Mouse (Mus musculus) T-cell, adult 2 months (primary cell): ENCODE results near the gene Nup43.
"Not testable (repeated sequence)": the region's sequence is repeated elsewhere in the genome, so short reads cannot be mapped to it uniquely, and the experiment has no call there.

ENCODE experiments used
- DNase-seq: peaks from one replicate; pipeline ENCODE4 v3.0.0; 2022; ENCODE audit warnings: low spot score

Gene Nup43

DNA sequence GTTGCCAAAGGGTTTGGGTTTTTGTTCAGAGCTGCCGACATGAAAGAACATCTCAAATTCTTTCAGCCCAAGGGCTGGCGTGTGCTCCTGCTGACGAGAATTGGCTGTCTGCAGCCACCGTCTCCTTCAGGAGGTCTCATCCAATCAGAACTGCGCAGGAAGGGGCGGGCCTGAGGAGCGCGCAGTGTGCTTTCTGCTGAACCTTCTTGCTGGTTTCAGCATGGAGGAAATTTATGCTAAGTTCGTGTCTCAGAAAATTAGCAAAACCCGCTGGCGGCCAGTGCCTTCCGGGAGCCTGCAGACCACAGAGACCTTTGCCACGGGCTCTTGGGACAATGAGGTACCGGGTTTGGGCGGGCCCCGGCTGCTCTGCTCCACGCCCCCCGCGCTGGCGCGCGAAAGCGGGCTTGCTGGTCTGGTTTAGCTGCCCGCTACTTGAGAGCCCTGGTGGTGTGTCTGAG lies at the start of gene Nup43:
Gene Nup43 (plus strand): TSS at position 162 of the 461 bp plus-strand sequence.
- DNase-seq, result peak; percentile 88

DNA sequence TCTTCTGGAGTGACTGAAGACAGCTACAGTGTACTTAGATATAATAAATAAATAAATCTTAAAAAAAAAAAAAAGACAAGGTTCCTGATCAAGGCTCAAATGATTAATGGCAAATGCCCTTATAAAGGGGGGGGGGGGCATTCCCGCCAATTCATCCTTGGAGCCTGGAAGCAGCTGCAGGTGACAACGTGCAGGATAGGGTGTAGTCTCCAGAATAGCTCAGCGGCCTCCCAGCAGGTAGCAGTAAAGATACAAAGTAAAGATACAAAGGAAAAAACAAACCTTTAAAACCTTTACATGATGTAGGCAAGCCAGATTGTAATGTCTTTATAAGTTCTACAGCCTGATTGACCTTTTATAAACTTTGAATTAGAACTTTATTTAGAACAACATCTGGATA lies 49.7 kb upstream of the Nup43 start:
- DNase-seq, result not testable (repeated sequence)

GRCm38 (mm10) chr10:7619821-7620241 lies 47.5 kb upstream of the Nup43 start:
- DNase-seq, result no peak

GRCm38 (mm10) chr10:7620723-7621122 lies 46.6 kb upstream of the Nup43 start:
- DNase-seq, result no peak

DNA sequence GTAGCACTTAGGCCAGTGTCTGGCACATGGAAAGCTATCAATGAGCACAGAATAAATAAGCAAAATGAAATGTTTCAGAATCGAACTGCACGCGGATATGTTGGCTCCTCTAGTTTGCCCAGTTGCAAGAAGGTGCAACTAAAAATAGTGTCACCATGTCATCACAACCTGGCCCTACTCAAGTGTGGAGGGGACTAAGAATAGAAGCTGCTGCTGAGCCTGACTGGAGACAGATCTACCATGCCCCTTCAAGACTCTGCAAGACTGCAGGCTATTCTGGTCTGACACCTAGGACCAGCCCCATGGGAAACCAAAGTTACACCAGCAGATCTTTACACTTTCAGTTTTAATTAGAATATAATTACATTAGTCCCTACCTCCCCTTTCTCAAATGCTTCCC lies 44.9 kb upstream of the Nup43 start:
- no peak for DNase-seq

- DNase-seq, result no peak
Observed at GRCm38 (mm10) chr10:7623861-7624518, 43.3 kb upstream of the Nup43 start.

DNA sequence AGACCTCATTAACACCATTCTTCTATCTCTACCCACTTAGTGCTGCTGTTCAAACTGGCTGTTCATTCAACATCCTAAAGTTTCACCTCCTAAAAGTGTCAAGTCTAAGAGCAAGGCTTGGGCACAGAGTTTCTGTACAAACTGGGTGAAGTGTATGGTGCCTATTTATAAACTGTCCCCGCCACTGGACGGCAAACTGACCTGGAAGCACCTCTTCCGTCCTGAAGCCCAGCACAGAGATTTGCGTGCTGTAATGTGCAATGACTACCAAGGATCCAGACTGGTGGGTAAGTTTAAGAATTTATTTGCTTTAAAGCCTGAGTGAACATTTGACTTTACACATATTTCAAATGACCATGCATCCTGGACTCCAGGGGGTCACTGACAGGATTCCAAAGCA lies 38.2 kb upstream of the Nup43 start:
- no peak for DNase-seq

DNA sequence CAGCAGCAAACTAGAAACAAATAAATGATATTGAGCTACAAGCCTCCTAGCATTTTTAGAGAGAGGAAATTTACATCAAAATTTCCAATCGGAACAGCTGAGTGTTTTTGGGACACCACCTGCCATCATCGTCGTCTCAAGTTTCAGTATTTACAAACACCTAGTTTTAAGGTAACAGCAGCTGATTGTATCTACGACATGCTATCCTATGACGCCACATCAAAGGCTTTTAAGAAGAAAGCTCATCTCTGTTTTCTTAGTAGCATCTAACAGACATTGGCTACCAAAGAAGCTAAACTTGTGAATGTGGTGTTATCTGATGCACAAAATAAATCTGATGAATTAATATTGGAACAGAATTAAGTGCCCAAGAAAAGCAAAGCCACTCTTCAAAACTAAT lies 37.0 kb upstream of the Nup43 start:
- peak; percentile 5 for DNase-seq

DNA sequence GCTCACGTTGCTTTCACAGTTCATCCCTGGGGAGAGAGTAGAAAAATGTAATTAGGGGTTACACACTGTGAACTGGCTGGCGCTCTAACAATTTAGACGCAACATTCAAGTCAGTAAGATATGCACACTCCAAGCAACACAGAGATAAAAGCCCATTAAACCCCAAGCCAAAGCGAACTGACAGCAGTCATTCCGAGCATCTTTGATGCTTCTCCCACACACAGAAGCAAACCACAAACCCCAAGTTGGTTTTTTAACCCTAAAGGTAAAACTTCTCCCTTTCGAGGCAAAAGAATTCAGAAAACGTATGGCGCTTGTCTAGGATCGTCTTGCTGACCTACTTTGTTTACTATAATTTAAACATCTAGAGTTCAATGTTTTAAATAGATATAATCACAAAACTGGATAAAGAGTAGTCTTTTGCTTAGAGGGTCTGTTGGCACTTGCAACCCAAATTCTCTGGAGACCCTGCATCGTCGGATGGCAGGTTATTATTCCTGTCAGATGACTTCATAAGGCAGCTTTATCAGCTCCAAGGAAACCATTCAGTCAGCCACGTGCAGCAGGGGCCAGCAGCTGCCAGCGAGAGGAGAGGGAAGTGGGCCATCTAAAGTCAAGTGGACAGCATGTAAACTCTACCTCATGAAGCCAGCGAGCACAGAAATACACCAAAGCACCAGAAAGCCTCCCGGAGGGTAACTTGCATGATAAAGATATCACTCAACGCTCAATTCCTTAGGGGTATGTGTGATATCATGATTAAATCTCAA lies 36.2 kb upstream of the Nup43 start:
- peak; percentile 32 for DNase-seq

DNA sequence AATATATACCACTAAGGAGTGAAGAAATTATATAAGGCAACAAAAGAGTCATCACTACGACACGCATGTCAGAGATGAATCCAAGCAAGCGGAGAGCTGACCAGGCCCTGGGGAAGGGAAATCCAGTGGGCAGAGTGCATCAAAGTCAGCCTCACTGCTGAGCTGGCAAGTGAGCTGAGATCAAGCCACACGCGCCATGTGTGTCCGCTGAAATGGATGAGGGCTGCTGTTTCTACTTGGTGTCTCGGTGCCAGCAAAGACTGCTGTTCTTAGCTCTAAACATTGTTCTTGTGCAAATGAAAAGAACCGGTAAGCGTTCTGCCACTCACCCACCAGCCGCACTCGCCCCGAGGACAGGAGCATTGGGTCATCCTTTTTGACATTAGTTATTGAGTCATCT lies 26.9 kb upstream of the Nup43 start:
- no peak for DNase-seq

DNA sequence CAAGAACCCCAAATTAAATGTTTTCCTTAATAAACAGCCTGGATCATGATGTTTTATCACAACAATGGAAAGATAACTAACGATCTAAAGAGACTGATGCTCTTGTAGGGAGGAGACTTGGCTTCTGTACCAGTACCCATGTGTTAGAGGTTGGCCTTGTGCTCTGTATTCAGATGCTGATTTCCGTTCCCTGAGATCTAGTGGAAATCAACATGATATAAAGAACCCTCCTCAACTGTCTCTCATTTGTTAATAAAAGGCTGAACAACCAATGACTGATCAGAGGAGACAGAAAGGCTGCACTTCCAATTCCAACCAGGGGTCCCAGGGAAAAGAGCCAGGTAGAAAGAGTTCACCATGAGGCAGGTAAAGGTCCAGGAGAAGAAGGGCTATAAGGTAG lies 21.4 kb upstream of the Nup43 start:
- no peak for DNase-seq

- DNase-seq, result no peak
Observed at GRCm38 (mm10) chr10:7649059-7649458, 18.2 kb upstream of the Nup43 start.

DNA sequence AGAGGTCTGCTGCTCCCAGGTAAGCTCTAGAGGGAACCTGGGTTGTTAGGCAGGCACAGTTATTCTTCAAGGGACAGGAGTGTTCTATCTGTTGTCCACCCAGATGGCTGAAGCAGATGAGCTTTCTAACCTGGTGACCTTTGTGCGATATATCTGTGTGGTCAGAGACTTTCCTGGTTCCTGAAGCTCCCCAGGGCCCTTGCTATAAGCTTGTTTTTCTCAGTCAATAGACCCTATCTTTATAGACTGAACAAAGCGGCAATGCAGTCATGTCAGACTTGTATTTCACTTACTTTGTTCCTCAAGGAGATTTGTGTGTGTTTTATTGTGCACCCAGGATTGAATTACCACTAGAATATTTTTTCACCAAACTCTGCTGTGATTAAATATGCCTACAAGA lies 16.2 kb upstream of the Nup43 start:
- DNase-seq, result no peak

GRCm38 (mm10) chr10:7662471-7663141 lies 4.7 kb upstream of the Nup43 start:
- peak; percentile 60 for DNase-seq

DNA sequence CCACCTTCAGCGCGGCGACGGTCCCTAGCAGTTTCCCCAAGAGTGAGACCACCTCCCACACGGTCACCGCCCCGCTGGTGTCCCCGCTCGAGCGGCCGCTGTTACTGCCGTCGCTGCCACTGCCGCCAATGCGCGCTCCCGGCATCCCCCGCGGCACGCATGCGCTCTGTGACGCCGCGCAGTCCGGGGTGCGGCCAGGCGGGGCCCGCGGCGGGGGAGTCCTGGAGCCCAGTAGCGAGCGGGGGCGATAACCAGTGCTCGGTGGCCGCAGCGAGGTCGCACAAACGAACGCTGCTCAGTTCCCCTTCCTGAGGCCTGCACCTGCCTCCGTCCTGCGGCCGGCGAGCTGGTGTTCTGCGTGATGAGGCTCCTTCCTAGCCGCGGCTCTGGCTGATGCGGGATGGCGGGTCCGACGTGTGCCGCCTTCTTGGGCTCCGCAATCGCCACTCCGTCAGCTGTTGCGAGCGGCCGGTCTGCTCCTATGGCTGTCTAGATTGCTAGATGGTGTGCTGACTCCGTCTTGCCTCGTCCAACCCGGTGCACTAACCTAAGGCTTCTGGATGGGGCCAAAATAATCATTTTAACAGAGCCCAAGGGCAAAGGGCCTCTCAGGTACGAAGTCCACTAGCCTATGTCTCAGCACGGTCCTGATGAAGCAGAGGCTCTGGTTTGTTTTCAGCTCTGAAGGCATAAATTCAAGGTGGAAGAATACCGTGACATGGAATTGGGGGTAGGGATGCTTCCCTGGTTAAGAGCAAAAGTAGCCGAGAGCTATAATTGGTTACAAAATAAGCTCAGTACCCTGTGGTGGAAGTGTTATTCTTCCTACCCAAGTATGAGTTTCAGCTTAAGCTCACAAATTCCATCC lies 3.9 kb upstream of the Nup43 start:
- DNase-seq, result peak; percentile 87

DNA sequence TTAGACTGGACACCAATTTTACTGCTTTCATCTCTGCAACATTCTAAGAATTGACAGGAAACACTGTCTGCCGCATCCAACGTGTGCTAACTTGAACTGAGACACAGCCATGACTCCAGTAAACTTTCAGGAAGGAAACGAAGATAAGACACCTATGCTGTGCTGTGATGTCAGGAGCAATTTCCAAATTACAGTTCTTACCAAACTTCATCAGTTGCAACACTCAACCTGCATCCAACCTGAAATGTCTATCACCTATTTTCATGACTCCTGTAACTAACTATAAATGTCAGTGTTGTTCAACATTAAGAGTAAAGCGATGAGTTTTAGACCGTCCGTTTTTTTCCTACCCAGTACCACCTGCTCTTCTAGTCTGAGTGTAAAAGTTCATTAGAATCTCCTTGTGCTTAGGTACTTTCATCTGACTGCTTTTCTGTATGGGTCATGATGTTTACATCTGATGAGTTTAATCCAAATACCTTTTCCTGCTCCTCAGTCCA lies 3.2 kb upstream of the Nup43 start:
- no peak for DNase-seq

- DNase-seq, result no peak
Observed at GRCm38 (mm10) chr10:7664889-7665288, 2.4 kb upstream of the Nup43 start.

DNA sequence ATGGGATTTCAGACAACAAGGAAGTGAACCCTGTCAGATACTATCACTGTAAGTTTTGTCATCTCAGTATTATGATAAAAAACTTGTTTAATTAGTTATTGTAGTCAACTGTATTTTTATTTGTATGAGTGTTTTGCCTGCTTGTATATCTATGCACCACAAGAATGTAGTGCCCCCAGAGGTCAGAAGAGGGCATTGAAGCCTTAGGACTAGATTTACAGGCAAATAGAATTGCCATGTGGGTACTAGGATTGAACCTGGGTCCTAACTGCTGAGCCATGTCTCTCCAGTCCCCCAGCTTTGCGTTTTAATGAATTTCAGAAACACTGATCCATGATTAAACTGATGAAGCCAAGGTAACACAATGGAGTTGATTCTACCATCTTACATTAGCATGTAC lies 6.4 kb downstream of the Nup43 start:
- DNase-seq, result peak; percentile 50

- peak; percentile 84 for DNase-seq
Observed at GRCm38 (mm10) chr10:7680731-7681301, 13.5 kb downstream of the Nup43 start, which contains the start of the genes Pcmt1 and Lats1. Pcmt1 (minus strand) TSS chr10:7681136. Lats1 (plus strand) TSS chr10:7681214.

DNA sequence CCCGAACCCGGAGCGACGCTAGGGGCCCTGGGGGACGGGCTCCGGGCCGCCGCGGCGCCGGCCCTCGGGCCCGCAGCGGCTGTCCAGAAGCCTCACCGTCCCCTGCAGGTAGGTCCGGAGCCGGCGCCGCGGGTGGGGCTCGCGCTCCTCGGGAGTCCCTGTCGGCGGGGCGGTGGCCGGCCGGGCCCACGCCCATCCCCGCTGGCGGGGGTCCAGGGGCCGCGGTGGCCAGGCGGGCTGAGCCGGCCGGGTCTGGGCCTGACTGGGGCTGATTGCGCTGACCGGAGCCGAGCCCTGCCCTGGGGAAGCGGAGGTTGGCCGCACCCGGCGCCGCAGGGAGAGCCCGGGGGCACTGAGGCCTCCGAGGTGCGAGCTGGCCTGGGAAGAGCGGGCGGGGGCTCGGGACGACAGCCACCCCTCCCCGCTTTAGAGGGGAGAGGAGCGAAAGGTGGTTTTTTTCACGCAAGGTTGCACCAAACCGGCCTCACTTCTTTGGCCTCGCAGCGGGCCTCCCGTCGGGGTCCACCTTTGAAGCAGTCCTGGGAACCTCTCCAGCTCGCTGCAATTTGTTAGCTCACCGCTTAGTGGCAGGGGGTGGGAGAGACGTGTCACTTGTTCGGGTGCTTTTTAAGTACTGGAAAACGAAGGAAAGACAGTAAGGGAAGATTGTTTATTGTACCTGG lies 14.2 kb downstream of the Nup43 start:
- peak; percentile 59 for DNase-seq

- DNase-seq, result no peak
Observed at GRCm38 (mm10) chr10:7682249-7682648, 14.9 kb downstream of the Nup43 start.
